Mouse (Mus musculus): ENCODE measurements around the gene Gramd4. TPM values are rescaled to one million over a fixed set of nuclear protein-coding genes. Genes with fewer than 3 reads are reported as not detected.
A peak's percentile ranks its signal among the peaks of the same experiment; 100 is the strongest.
"Not testable (repeated sequence)": the region's sequence is repeated elsewhere in the genome, so short reads cannot be mapped to it uniquely, and the experiment has no call there.

The Gramd4 gene
- polyA plus RNA-seq, 1 experiment from 2014 or later = 7.6 TPM

DNA sequence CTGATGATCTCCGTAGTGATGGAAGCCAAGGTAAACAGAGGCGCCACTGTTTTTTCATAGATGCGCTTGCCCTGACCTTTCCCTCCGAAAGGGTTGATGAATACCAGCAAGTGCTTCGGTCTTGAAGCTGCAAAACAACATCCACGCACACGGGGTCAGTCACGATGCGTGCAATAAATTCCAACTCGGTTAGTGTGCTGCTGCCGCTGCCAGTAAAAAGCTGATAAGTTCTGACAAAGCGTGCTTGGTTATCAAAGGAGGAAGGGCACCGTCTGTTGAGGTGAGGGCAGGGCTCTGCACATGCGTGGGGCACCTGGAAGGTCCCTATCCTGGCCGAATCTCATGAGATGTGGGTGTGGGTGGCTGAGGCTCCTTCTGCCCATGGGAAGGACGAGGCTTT is 101.6 kb downstream of the Gramd4 start:
- Histone ChIP-seq H3K4me1 (ENCODE audit: control insufficient read depth, insufficient read depth, low read length) (no peaks in the 10 kb centered on the region), H3K4me3 (ENCODE audit: low read depth, low read length) (no peak overlapping the region), H3K9ac (ENCODE audit: low read depth, low read length) (no peak overlapping the region), H3K27ac (replicated peaks; ENCODE audit: low read depth, low read length) (no peak overlapping the region), H3K27me3 (replicated peaks; ENCODE audit: control insufficient read depth, insufficient read depth, low read length) (no peaks in the 10 kb centered on the region), H3K9me3 (ENCODE audit: control insufficient read depth, low read length) (no peaks in the 10 kb centered on the region), H3K36me3 (ENCODE audit: control insufficient read depth, insufficient read depth, low read length) (peaks cover 43% of the 10 kb centered on the region), H3K4me2 (ENCODE audit: low read depth, low read length) (no peak overlapping the region)
- no peak for ATAC-seq (ENCODE audit: low read depth)
- 78% methylated on average over 16 of the region's 16 CpGs for WGBS
- DNase-seq (ENCODE audit: low spot score) = no peak

DNA sequence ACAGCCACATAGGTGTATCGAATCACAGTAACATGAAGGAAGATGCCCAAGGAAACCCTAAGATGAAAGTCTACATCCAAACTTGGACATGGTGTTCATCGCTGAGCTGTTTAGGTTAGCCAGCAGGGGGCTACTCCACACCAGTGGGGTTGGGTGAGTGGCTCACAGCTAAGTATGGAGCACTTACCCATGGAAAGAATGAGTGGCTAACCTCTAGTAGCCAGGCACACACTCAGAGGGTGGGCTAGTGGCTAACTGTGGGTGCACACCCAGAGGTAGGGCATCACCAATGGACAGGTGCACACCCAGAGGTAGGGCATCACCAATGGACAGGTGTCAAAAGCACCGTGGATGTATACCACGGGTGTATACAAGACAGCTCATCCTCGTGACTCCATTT is 102.2 kb downstream of the Gramd4 start:
- Histone ChIP-seq H3K9me3 (ENCODE audit: control insufficient read depth, low read length) (no peaks in the 10 kb centered on the region), H3K27ac (replicated peaks; ENCODE audit: low read depth, low read length) (no peak overlapping the region), H3K36me3 (ENCODE audit: control insufficient read depth, insufficient read depth, low read length) (peaks cover 43% of the 10 kb centered on the region), H3K4me2 (ENCODE audit: low read depth, low read length) (no peak overlapping the region), H3K9ac (ENCODE audit: low read depth, low read length) (no peak overlapping the region), H3K4me3 (ENCODE audit: low read depth, low read length) (no peak overlapping the region), H3K27me3 (replicated peaks; ENCODE audit: control insufficient read depth, insufficient read depth, low read length) (no peaks in the 10 kb centered on the region), H3K4me1 (ENCODE audit: control insufficient read depth, insufficient read depth, low read length) (no peaks in the 10 kb centered on the region)
- 87% methylated on average over 5 of the region's 5 CpGs for WGBS
- DNase-seq (ENCODE audit: low spot score) (no peak), ATAC-seq (ENCODE audit: low read depth) (no peak)

DNA sequence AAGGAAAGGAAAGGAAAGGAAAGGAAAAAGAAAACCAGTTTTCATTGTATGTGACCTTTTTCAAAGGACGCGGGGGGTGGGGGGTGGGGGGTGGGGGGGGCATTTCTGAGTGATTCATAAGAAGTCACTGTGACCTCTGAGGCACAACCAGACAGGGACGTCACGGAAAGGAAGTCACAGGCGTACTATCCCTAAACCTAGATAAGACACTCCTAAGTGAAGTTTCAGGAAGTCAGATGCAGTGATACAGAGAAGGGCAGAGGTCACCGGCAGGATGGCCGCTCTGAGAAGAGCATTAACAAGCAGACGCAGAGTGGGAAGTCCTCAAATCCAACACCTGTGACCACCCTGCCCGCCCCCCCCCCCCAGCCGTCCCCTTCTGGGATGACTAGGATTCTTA is 103.4 kb downstream of the Gramd4 start:
- ATAC-seq (ENCODE audit: low read depth) (no peak), DNase-seq (ENCODE audit: low spot score) (no peak)
- Histone ChIP-seq H3K4me1 (ENCODE audit: control insufficient read depth, insufficient read depth, low read length) (no peaks in the 10 kb centered on the region), H3K9ac (ENCODE audit: low read depth, low read length) (no peak overlapping the region), H3K27ac (replicated peaks; ENCODE audit: low read depth, low read length) (no peak overlapping the region), H3K36me3 (ENCODE audit: control insufficient read depth, insufficient read depth, low read length) (peaks cover 39% of the 10 kb centered on the region), H3K4me2 (ENCODE audit: low read depth, low read length) (no peak overlapping the region), H3K4me3 (ENCODE audit: low read depth, low read length) (no peak overlapping the region), H3K27me3 (replicated peaks; ENCODE audit: control insufficient read depth, insufficient read depth, low read length) (no peaks in the 10 kb centered on the region), H3K9me3 (ENCODE audit: control insufficient read depth, low read length) (no peaks in the 10 kb centered on the region)
- 71% methylated on average over 8 of the region's 10 CpGs for WGBS

DNA sequence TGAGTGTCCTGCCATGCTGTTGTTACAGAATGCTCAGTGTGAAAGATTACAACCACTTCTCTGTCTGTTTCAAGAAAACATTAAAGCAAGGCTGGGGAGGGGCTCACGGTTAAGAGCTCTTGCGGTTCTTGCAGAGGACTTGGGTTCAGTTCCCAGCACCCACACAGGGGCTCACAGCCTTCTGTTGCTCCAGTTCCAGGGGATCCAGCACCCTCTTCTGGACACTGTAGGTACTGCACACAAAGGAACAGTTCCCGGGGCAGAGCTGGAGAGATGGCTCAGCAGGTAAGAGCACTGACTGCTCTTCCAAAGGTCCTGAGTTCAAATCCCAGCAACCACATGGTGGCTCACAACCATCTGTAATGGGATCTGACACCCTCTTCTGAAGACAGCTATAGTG is 104.3 kb downstream of the Gramd4 start:
- H3K9ac ChIP-seq (ENCODE audit: low read depth, low read length); ATAC-seq (ENCODE audit: low read depth); H3K27ac ChIP-seq (replicated peaks; ENCODE audit: low read depth, low read length); H3K9me3 ChIP-seq (ENCODE audit: control insufficient read depth, low read length); DNase-seq (ENCODE audit: low spot score); H3K27me3 ChIP-seq (replicated peaks; ENCODE audit: control insufficient read depth, insufficient read depth, low read length); H3K4me3 ChIP-seq (ENCODE audit: low read depth, low read length); H3K4me1 ChIP-seq (ENCODE audit: control insufficient read depth, insufficient read depth, low read length); H3K4me2 ChIP-seq (ENCODE audit: low read depth, low read length): not testable (repeated sequence)
- peaks cover 34% of the 10 kb centered on the region for H3K36me3 ChIP-seq (ENCODE audit: control insufficient read depth, insufficient read depth, low read length)
- 97% methylated on average over 3 of the region's 3 CpGs for WGBS

DNA sequence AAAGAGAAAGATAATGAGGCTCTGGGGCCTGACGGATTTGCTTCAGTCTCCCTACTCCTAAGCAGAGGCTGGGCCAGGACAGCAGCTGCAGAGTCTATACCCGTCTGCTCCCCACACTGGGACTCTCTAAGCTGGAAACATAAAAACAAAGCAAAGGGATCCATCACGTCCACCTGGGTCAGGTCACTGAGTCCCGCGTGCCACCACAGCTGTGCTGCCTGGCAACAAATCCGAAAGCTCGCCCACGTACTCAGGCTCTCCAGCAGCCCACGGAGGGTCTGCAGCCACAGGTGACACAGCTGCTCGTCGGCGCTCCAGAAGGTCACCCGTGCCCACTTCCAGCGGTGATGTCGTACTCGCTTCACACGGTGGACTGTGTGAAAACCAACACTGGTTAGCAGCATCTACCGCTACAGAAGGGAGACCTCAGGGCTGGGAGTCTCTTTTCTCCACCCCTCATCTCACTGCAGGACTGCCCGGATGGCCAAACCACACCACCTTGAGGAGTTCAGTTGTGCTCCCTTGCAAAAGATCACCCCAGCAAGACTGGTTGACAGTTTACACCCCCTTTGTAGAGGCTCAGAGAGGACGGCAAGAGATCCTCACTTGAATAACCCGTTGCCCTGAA is 107.3 kb downstream of the Gramd4 start:
- Histone ChIP-seq H3K4me1 (ENCODE audit: control insufficient read depth, insufficient read depth, low read length) (peaks cover 14% of the 10 kb centered on the region), H3K4me3 (ENCODE audit: low read depth, low read length) (no peak overlapping the region), H3K9ac (ENCODE audit: low read depth, low read length) (no peak overlapping the region), H3K9me3 (ENCODE audit: control insufficient read depth, low read length) (no peaks in the 10 kb centered on the region), H3K36me3 (ENCODE audit: control insufficient read depth, insufficient read depth, low read length) (peaks cover 28% of the 10 kb centered on the region), H3K27ac (replicated peaks; ENCODE audit: low read depth, low read length) (no peak overlapping the region), H3K27me3 (replicated peaks; ENCODE audit: control insufficient read depth, insufficient read depth, low read length) (no peaks in the 10 kb centered on the region), H3K4me2 (ENCODE audit: low read depth, low read length) (no peak overlapping the region)
- DNase-seq (ENCODE audit: low spot score) (peak; percentile 22), ATAC-seq (ENCODE audit: low read depth) (peak; percentile 45; the same call in 1 of the 2 replicates)
- 80% methylated on average over 21 of the region's 21 CpGs for WGBS

DNA sequence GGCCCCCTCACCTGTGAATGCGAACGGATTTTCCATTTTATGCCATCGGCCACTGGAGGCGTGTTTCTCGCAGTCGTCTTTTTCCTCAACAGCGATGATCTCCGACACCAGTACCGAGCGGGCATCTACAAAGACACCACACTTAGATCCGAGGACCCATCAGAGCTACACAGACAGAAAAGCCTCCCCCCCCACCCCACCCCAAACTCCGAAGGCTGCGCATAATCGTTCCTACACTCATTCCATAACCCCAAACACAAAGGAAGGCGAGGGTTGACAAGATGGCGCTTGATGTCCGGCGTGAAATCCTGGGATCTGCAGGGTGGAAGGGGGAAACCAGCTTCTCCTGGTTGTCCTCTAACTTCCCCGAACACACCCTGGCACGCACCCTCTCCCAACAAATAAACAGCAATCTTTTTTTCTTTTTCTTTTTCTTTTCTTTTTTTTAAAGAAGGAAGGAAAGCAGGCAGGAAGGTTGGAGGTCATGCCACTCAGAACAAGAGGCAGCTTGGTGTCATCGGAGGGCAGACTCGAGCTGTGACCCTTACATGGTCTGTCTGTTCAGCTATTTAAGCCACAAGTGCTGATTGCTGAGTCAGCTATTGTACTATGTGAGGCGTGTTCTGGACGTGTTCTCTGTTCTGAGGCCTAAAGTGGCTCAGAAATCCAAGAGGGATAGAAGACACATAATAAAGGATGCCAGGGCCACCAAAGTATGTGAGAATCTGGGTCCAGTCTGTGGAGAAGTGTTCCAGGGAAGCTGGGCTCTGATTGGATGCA is 108.5 kb downstream of the Gramd4 start:
- Histone ChIP-seq H3K36me3 (ENCODE audit: control insufficient read depth, insufficient read depth, low read length) (peaks cover 28% of the 10 kb centered on the region), H3K9me3 (ENCODE audit: control insufficient read depth, low read length) (no peaks in the 10 kb centered on the region), H3K4me1 (ENCODE audit: control insufficient read depth, insufficient read depth, low read length) (peaks cover 14% of the 10 kb centered on the region), H3K4me2 (ENCODE audit: low read depth, low read length) (no peak overlapping the region), H3K4me3 (ENCODE audit: low read depth, low read length) (no peak overlapping the region), H3K27ac (replicated peaks; ENCODE audit: low read depth, low read length) (no peak overlapping the region), H3K27me3 (replicated peaks; ENCODE audit: control insufficient read depth, insufficient read depth, low read length) (no peaks in the 10 kb centered on the region), H3K9ac (ENCODE audit: low read depth, low read length) (no peak overlapping the region)
- ATAC-seq (ENCODE audit: low read depth) = no peak
- 93% methylated on average over 24 of the region's 24 CpGs for WGBS
- DNase-seq (ENCODE audit: low spot score) = no peak

DNA sequence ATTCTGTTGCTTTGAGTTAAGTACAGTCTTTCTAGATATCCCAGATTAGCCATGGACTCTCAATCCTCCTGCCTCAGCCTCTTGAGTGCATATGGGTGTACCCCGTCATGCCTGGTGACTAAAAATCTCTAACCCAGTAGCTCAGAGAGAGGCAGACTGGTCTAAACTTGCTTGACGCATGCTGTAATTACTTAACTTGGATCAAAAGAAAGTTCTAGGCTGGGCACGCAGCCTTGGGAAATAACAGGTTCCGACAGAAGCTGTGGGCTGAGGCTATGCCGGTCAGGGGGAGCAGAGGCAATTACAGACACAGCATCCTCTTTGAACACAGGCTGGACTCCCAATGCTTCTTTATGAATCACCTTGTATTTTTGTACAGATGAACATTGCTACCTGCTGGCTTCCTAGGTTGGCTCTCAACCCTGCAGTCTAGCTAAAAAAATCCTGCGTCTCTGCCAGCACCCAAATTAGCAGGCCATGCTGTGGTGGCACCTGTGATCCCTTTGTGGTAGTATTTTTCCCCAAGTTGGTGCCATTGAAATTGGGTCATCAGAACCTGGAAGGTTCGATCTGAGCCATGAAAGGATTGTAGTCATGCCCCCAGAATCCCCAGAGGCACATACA is 109.6 kb downstream of the Gramd4 start:
- Histone ChIP-seq H3K4me3 (ENCODE audit: low read depth, low read length) (no peak overlapping the region), H3K4me1 (ENCODE audit: control insufficient read depth, insufficient read depth, low read length) (peaks cover 14% of the 10 kb centered on the region), H3K36me3 (ENCODE audit: control insufficient read depth, insufficient read depth, low read length) (peaks cover 19% of the 10 kb centered on the region), H3K9me3 (ENCODE audit: control insufficient read depth, low read length) (no peaks in the 10 kb centered on the region), H3K27ac (replicated peaks; ENCODE audit: low read depth, low read length) (no peak overlapping the region), H3K27me3 (replicated peaks; ENCODE audit: control insufficient read depth, insufficient read depth, low read length) (no peaks in the 10 kb centered on the region), H3K4me2 (ENCODE audit: low read depth, low read length) (no peak overlapping the region), H3K9ac (ENCODE audit: low read depth, low read length) (no peak overlapping the region)
- DNase-seq (ENCODE audit: low spot score) = peak; percentile 63
- ATAC-seq (ENCODE audit: low read depth) = no peak
- WGBS = 70% methylated on average over 7 of the region's 7 CpGs

DNA sequence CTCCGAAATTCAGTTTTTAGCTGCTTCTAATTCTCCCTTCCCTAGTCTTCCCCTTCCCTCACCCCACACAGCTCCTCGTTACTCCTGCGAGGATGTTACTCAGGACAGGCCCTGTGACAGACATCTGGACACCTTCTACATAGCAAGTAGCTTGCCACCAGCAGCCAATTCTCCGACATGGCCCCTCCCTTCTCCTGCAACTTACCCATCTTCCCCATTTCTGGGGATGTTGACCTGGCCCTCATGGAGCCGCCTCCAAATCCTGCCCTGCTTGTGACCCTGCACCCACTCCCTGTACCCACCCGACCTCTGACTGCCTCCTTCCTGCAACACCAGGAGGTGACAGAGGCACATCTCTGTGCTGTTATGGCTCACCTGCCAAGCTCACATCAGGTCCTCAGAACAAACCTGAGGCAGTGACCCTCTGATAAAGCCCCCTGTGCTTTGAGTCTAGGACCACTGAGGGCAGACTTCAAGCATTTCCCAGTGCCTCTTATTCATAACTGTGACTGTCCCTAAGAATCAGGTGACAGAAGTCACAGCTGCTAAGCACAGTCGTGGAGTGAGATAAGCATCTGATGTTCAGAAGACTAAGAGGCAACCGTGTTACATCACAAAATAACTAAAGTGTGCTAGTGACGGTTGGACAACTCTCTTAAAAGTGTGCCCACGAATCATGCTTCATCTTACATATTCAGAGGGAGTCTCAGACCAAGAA is 110.5 kb downstream of the Gramd4 start:
- Histone ChIP-seq H3K4me1 (ENCODE audit: control insufficient read depth, insufficient read depth, low read length) (peaks cover 19% of the 10 kb centered on the region), H3K4me3 (ENCODE audit: low read depth, low read length) (no peak overlapping the region), H3K36me3 (ENCODE audit: control insufficient read depth, insufficient read depth, low read length) (peaks cover 12% of the 10 kb centered on the region; the same call in 1 of the 2 replicates), H3K27ac (replicated peaks; ENCODE audit: low read depth, low read length) (peak overlapping the region; percentile 52), H3K9me3 (ENCODE audit: control insufficient read depth, low read length) (no peaks in the 10 kb centered on the region), H3K9ac (ENCODE audit: low read depth, low read length) (no peak overlapping the region), H3K27me3 (replicated peaks; ENCODE audit: control insufficient read depth, insufficient read depth, low read length) (no peaks in the 10 kb centered on the region), H3K4me2 (ENCODE audit: low read depth, low read length) (no peak overlapping the region)
- ATAC-seq (ENCODE audit: low read depth) = no peak
- WGBS = 69% methylated on average over 10 of the region's 10 CpGs
- no peak for DNase-seq (ENCODE audit: low spot score)
